Mouse (Mus musculus) MEL-GATA-1-ER (cell line): Measurements from ENCODE around the gene Ksr1.
A peak's percentile ranks its signal among the peaks of the same experiment; 100 is the strongest.

Experiments
- DNase-seq: peaks from one replicate; pipeline ENCODE4 v3.0.0-alpha.2; 2012; ENCODE audit warnings: low read depth; ENCODE audit errors: extremely low read depth

Ksr1 gene

DNA sequence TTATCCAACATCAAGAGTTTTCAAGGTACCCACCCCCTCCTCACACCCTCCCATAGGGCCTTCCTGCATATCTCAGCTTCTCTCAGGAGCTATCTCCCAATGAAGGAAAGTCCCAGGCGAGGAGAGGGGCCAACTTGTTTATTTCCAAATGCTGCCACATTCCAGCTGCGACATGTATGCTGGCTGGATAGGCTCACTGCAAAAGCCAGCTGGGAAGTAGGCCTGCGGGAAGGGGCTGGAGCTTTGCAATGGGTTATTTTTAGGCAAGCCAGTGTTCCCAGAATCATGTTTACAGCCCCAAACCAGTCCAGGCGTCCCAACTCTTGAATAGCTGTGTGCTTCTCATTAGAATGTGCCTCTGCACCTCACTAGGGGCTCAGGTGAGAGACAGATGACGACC is 51.5 kb downstream of the Ksr1 start:
- DNase-seq, result no peak

- no peak for DNase-seq
Observed at GRCm38 (mm10) chr11:79093986-79094695, 52.1 kb downstream of the Ksr1 start.

GRCm38 (mm10) chr11:79093386-79093906 is 52.8 kb downstream of the Ksr1 start:
- DNase-seq, result no peak

DNA sequence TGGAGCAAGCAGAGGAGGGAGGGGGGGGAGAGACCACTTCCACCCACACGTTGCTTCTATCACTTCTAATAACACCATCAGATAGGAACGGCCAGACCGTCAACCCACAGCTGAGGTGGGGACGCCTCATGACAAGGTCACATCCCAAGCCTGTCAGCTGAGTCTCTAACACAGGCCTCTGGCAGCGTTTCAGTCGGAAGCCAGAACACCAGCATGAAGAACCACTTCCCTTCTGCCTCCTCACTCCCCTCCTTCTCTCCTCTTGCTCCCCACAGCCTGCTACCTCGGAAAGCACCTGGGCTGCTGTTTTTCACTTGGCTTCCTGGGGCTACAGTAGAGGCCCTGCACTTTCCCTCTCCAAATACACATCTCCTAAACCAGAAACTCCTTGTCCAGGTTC is 53.4 kb downstream of the Ksr1 start:
- no peak for DNase-seq

- no peak for DNase-seq
Observed at GRCm38 (mm10) chr11:79092245-79092644, 54.0 kb downstream of the Ksr1 start.

DNA sequence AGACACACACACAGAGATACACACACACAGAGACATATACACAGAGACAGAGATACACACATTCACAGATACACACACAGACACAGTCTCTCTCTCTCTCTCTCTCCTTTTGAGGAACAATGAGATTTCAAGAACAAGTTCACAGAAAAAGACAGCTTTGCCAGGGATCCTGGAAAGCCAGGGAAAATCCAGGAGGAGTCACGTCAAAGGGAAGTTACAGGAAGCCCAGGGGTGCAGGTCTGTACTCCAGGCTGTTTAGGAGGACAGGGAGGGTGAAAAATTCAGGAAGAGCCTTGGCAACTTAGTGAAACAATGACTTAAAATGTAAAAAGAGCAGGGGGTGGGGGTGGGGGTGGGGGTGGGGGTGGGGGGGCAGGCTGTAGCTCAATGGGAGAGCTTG is 56.5 kb downstream of the Ksr1 start:
- no peak for DNase-seq

- DNase-seq, result no peak
Observed at GRCm38 (mm10) chr11:79089027-79089426, 57.2 kb downstream of the Ksr1 start.

GRCm38 (mm10) chr11:79088325-79088724 is 57.9 kb downstream of the Ksr1 start:
- no peak for DNase-seq

GRCm38 (mm10) chr11:79087731-79088311 is 58.4 kb downstream of the Ksr1 start:
- DNase-seq, result no peak

DNA sequence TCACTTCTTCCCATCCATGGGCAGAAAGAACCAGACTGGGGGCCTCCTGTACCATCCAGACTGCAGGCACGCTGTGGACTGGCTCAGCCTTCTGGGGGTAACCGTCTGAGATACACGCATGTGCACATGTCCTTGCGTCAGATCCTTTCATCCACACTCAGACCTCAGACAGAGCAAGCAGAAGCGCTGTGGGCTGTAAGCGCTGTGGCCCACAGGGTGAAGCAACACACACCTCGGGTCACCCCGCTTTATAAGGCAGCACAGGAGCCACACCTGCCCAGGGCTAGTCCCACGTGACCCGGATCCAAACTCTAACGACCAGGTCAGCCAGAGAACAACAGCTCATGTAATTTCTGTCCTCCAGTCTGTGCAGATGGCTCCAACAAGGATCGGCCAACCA is 59.4 kb downstream of the Ksr1 start:
- DNase-seq, result no peak

DNA sequence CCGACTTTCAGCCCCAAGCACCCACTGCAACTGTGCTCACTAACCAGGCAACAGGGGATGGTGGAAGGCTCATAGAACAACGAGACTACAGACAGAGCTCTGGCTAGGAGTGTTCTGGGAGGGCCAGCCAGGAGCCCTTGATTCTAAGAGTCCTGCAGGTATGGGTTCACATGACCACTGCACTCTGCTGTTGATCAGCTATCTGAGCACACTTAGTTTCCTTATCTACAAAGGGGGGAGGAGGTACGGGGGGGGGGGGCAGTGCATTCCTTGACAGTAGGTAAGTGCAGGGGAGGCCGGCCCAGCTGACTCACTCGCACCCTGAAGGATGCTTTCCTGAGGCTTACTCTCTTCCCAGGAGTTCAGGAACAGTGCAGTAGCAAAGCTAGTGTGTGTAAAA is 61.1 kb downstream of the Ksr1 start:
- DNase-seq, result no peak

DNA sequence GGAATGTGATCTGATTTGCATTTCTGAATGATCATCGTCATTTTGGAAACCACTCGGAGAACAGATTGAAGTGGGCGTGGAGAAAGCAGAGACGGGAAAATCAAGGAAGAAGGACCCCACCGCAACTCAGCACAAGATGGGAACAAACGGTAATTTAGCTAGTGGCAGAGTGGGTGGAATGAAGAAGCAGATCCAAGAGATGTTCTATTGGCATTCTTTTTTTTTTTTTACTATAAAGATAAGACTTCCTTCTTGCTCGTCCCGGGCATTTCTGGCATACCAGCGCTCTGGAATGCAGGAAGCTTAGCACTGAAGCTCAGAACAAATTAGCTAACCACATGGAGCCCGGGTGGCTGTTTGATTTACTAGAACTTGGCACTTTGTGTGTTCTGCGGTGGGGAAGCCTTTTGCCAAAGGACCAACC is 63.2 kb downstream of the Ksr1 start:
- DNase-seq, result no peak

DNA sequence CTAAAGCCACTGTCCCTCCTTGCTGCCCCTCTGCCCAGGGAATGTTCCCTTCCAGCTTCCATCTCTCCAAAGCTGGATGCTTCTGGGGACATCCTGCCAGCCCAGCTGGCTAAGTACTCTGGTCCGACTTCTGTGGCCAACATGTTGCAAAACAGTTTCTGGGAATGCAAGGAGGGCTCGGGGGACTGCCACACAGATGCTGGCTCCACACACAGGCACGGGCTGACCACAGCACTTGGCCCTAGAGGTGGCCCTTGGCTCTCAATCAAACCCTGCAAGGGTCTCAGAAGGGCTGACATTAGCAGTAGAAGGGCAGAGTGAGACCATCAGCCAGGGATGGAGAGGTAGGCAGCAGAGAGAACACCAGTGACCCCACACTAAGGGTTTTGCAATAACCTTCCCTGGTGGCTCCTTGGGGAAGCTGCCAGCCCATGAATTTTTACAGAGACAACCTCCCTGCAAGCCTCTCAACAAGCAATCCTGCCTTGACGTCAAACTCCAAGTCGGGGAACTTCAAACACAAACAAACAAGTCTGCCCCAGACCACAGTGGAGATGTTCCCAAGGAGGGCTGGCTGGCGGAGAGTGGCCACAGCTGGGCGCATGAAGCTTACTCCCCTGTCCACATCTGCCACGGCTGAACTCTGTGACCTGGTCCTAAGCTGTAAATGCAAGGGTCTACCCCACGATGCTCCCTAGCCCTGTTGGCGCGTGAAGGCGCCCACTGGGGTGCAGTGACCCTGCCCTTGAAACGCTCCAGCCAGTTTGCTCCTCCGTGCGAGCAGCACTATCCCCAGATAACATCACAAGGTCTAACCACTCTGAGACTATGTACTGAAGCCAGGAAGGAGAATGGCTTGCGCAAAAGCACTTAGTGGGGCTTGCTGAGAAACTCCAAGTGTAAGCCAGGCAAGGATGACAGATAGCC is 65.0 kb downstream of the Ksr1 start:
- no peak for DNase-seq

DNA sequence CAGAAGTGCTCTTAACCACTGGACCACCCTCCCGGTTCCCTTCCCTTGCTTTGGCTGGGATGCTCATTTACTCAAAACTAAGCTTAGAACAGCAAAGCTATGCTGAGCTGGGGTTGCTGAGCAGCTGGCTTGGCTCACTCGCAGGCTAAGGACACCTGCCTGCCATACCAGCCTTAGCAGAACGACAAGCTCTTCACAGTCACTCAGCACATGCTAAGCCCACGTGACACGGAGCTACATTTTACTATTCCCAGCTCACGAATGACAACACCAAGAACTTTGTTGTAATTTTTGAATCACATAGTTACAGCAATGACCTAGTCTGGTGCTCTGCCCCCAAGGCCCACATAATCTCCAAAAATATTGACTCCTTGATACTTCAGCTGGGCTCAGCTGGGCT is 66.1 kb downstream of the Ksr1 start:
- no peak for DNase-seq

- DNase-seq, result peak; percentile 72
Observed at GRCm38 (mm10) chr11:79076484-79076883, 69.7 kb downstream of the Ksr1 start.

DNA sequence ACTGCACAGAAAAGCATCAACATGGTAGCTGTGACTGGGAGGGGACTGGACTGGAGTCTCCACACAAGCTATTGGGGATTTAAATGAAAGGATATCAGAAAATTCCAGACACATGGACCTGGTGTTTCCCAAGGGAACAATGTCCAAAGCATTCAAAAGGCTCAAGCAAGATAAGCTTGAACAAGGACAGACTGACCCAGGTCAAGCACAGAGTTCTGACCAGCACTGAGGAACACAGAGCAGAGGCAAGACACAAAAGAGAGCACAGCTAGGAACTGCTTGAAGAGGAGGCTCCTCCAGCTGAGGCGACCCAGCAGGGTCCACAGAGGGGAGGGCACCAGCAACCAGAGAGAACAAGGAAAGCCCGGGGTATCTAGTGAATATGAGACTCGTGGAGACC is 71.2 kb downstream of the Ksr1 start:
- DNase-seq, result no peak

DNA sequence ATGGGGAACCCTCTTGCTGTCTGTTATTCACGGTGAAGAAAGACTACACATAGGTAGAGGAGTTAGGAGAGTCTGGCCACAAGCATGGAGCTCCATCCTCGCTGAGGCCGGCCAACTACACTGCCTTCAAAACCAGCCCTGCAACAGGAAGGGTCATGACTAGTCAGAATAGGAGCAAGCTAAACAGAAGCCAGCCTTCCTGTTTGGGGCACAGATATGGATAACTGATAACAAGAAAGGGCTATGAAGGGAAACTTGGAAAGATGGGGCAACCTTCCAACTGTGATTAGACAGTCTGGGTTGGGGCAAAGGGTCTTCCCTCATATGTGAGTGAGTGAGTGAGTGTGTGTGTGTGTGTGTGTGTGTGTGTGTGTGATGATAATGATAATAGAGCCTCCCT is 71.6 kb downstream of the Ksr1 start:
- no peak for DNase-seq

- DNase-seq, result no peak
Observed at GRCm38 (mm10) chr11:79073583-79073982, 72.6 kb downstream of the Ksr1 start.

GRCm38 (mm10) chr11:79072108-79072507 is 74.1 kb downstream of the Ksr1 start:
- DNase-seq, result no peak

DNA sequence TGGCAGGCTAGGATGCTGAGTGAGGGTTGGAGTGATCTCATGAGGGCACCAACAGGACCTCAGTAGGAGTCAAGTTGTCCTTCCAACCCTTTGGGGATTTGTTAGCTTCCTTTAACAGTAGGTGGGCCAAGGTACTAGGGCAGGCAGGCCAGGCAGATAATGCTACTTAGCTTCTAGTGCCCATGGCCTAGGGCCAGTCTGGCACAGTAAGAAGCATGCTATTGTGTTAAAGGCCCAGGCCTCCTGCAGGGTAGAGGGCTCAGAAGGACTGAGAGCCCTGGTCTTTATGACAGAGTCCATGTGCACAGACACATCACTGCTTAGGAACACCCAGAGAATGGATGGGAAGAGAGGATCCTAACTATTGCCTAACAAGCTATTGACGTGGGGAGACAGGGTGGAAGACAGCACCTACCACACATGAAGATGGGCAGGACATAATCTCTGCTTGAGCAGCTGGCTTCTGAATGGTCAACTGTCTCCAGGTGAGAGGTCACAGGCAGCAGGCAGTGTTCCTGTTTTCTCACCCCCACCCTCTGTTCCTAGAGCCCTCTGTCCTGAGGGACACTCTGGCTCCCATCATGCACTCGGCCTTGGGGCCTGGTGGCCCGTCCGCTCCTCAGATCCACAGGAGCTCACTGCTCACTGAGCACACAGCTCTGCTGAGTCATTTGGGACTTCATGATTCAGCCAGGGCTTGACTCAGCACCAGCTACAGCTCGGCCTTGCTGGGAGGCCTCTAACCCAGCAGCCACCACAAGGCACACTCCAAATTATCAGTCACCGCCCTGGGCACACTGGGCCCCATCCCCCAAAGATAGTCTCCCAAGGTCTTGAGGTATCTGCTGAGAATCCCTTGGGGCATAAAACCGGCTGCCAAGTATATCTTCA is 74.9 kb downstream of the Ksr1 start:
- peak; percentile 65 for DNase-seq
